Mouse (Mus musculus) adrenal gland, postnatal 36 days (tissue): ENCODE data around the gene Aldh3b2. TPM values are rescaled to one million over a fixed set of nuclear protein-coding genes. Genes with fewer than 3 reads are reported as not detected.
A peak's percentile ranks its signal among the peaks of the same experiment; 100 is the strongest.

Experiments used
- DNase-seq, 2 experiments: peaks; one replicate each; pipeline ENCODE4 v3.0.0; 2021; ENCODE audit warnings: mixed read lengths in 1 of 2
- total RNA-seq, 2 experiments: library from RNA; stranded (reverse); gene quantifications; 2 replicates each; pipeline ENCODE4 v1.2.3; 2021

The Aldh3b2 gene
- total RNA-seq, 2 experiments from 2014 or later: 4.6 to 13.8 TPM

GRCm38 (mm10) chr19:3986334-3986733 is 14.2 kb downstream of the Aldh3b2 start, which contains the start of gene Acy3:
Gene Acy3, plus strand, starts transcription at chr19:3986570.
- DNase-seq: peak; percentile 88 to 93

- no peak for DNase-seq
Observed at GRCm38 (mm10) chr19:3988066-3988465, 15.9 kb downstream of the Aldh3b2 start.

GRCm38 (mm10) chr19:3988750-3989149 is 16.6 kb downstream of the Aldh3b2 start:
- no peak for DNase-seq

GRCm38 (mm10) chr19:3990804-3991203 is 18.7 kb downstream of the Aldh3b2 start:
- DNase-seq: no peak

GRCm38 (mm10) chr19:3991562-3991961 is 19.4 kb downstream of the Aldh3b2 start:
- DNase-seq: no peak

- no peak for DNase-seq
Observed at GRCm38 (mm10) chr19:3991966-3992365, 19.8 kb downstream of the Aldh3b2 start.

GRCm38 (mm10) chr19:3992416-3992815 is 20.3 kb downstream of the Aldh3b2 start, which contains the start of gene Tbx10:
Gene Tbx10, plus strand, starts transcription at chr19:3992752.
- DNase-seq: no peak

- no peak for DNase-seq
Observed at GRCm38 (mm10) chr19:3994932-3995331, 22.8 kb downstream of the Aldh3b2 start.

GRCm38 (mm10) chr19:3995505-3995904 is 23.4 kb downstream of the Aldh3b2 start:
- DNase-seq: no peak

- no peak for DNase-seq
Observed at GRCm38 (mm10) chr19:3996106-3996505, 24.0 kb downstream of the Aldh3b2 start.

- DNase-seq: no peak
Observed at GRCm38 (mm10) chr19:3996747-3997146, 24.6 kb downstream of the Aldh3b2 start.

- no peak for DNase-seq
Observed at GRCm38 (mm10) chr19:3997231-3997630, 25.1 kb downstream of the Aldh3b2 start.

GRCm38 (mm10) chr19:3998335-3998734 is 26.2 kb downstream of the Aldh3b2 start:
- no peak for DNase-seq

- no peak for DNase-seq
Observed at GRCm38 (mm10) chr19:3999121-3999730, 27.1 kb downstream of the Aldh3b2 start.

- peak; percentile 94 to 96 for DNase-seq
Observed at GRCm38 (mm10) chr19:4000119-4000900, 28.2 kb downstream of the Aldh3b2 start, which contains the start of the genes Nudt8 and Gm49405. Gene Nudt8, plus strand, starts transcription at chr19:4000580. Gene Gm49405, plus strand, starts transcription at chr19:4000626.

GRCm38 (mm10) chr19:4000949-4001525 is 28.9 kb downstream of the Aldh3b2 start:
- no peak for DNase-seq

- DNase-seq: no peak
Observed at GRCm38 (mm10) chr19:4001752-4002151, 29.6 kb downstream of the Aldh3b2 start.

- DNase-seq: no peak
Observed at GRCm38 (mm10) chr19:4003112-4003511, 31.0 kb downstream of the Aldh3b2 start, which contains the start of gene Doc2g. Gene Doc2g, plus strand, starts transcription at chr19:4003313.

GRCm38 (mm10) chr19:4003641-4004040 is 31.5 kb downstream of the Aldh3b2 start:
- no peak for DNase-seq

- DNase-seq: no peak
Observed at GRCm38 (mm10) chr19:4004331-4004730, 32.2 kb downstream of the Aldh3b2 start.

GRCm38 (mm10) chr19:4005091-4005490 is 33.0 kb downstream of the Aldh3b2 start:
- no peak for DNase-seq

GRCm38 (mm10) chr19:4005971-4006370 is 33.8 kb downstream of the Aldh3b2 start:
- DNase-seq: no peak

- DNase-seq: no peak
Observed at GRCm38 (mm10) chr19:4011086-4011485, 39.0 kb downstream of the Aldh3b2 start.
